Mouse (Mus musculus): Measurements from ENCODE around the gene Ube2g1. TPM values are rescaled to one million over a fixed set of nuclear protein-coding genes. Genes with fewer than 3 reads are reported as not detected.
A peak's percentile ranks its signal among the peaks of the same experiment; 100 is the strongest.

Gene Ube2g1
- polyA plus RNA-seq, 1 experiment from 2014 or later: 131 TPM

- no peak overlapping the region for H3K4me2 ChIP-seq (replicated peaks; ENCODE audit: low read depth, low read length)
- no peaks in the 10 kb centered on the region for H3K36me3 ChIP-seq (ENCODE audit: control insufficient read depth, insufficient read depth, low read length)
- no peak overlapping the region for H3K4me3 ChIP-seq (ENCODE audit: low read depth, low read length)
- DNase-seq (ENCODE audit: low spot score) (no peak), ATAC-seq (ENCODE audit: low FRiP score) (no peak)
- WGBS: 84% methylated on average over 6 of the region's 6 CpGs
- H3K27me3 ChIP-seq (ENCODE audit: control insufficient read depth, insufficient read depth, low read length): no peaks in the 10 kb centered on the region
- no peak overlapping the region for H3K9ac ChIP-seq (ENCODE audit: low read depth, low read length)
- no peak overlapping the region for H3K27ac ChIP-seq (ENCODE audit: low read depth, low read length)
- H3K9me3 ChIP-seq (ENCODE audit: control insufficient read depth, low read length): no peaks in the 10 kb centered on the region
- H3K4me1 ChIP-seq (replicated peaks; ENCODE audit: control insufficient read depth, insufficient read depth, low read length): no peaks in the 10 kb centered on the region
These were observed 64.4 kb downstream of the Ube2g1 start for GRCm38 (mm10) chr11:72671294-72671988.

DNA sequence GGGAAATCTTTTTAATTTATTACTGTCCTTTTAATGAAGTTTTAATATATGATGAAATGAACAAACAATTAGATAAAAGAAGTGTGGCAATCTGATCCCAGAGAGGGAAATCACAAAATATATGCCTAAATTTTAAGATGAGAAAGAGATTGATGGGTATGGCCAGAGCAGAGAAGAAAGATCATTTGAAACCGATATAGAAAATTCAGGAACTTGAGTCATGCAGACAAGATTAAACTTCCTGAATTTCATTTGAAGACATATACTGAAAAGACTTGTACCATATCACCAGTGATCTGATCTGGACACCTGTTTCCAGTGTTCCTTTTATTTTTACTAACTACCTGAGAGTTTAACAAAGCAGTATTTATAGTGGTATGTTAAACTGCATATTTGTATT, 65.4 kb downstream of the Ube2g1 start:
- no peaks in the 10 kb centered on the region for H3K27me3 ChIP-seq (ENCODE audit: control insufficient read depth, insufficient read depth, low read length)
- DNase-seq (ENCODE audit: low spot score): no peak
- H3K36me3 ChIP-seq (ENCODE audit: control insufficient read depth, insufficient read depth, low read length): no peaks in the 10 kb centered on the region
- no peaks in the 10 kb centered on the region for H3K9me3 ChIP-seq (ENCODE audit: control insufficient read depth, low read length)
- no peak overlapping the region for H3K27ac ChIP-seq (ENCODE audit: low read depth, low read length)
- no peak overlapping the region for H3K4me2 ChIP-seq (replicated peaks; ENCODE audit: low read depth, low read length)
- H3K9ac ChIP-seq (ENCODE audit: low read depth, low read length): no peak overlapping the region
- WGBS: 89% methylated on average over 1 of the region's 1 CpGs
- H3K4me3 ChIP-seq (ENCODE audit: low read depth, low read length): no peak overlapping the region
- ATAC-seq (ENCODE audit: low FRiP score): no peak
- no peaks in the 10 kb centered on the region for H3K4me1 ChIP-seq (replicated peaks; ENCODE audit: control insufficient read depth, insufficient read depth, low read length)

GRCm38 (mm10) chr11:72675280-72675679, 68.2 kb downstream of the Ube2g1 start:
- ATAC-seq (ENCODE audit: low FRiP score): no peak
- Histone ChIP-seq H3K36me3 (ENCODE audit: control insufficient read depth, insufficient read depth, low read length) (no peaks in the 10 kb centered on the region), H3K4me1 (replicated peaks; ENCODE audit: control insufficient read depth, insufficient read depth, low read length) (no peaks in the 10 kb centered on the region), H3K4me2 (replicated peaks; ENCODE audit: low read depth, low read length) (no peak overlapping the region), H3K9ac (ENCODE audit: low read depth, low read length) (no peak overlapping the region), H3K27me3 (ENCODE audit: control insufficient read depth, insufficient read depth, low read length) (no peaks in the 10 kb centered on the region), H3K9me3 (ENCODE audit: control insufficient read depth, low read length) (no peaks in the 10 kb centered on the region), H3K4me3 (ENCODE audit: low read depth, low read length) (no peak overlapping the region), H3K27ac (ENCODE audit: low read depth, low read length) (no peak overlapping the region)
- 77% methylated on average over 2 of the region's 2 CpGs for WGBS
- DNase-seq (ENCODE audit: low spot score): no peak

GRCm38 (mm10) chr11:72680726-72681125, 73.6 kb downstream of the Ube2g1 start:
- H3K9ac ChIP-seq (ENCODE audit: low read depth, low read length): no peak overlapping the region
- H3K4me3 ChIP-seq (ENCODE audit: low read depth, low read length): no peak overlapping the region
- DNase-seq (ENCODE audit: low spot score) (no peak), ATAC-seq (ENCODE audit: low FRiP score) (no peak)
- H3K27me3 ChIP-seq (ENCODE audit: control insufficient read depth, insufficient read depth, low read length): no peaks in the 10 kb centered on the region
- no peak overlapping the region for H3K27ac ChIP-seq (ENCODE audit: low read depth, low read length)
- no peaks in the 10 kb centered on the region for H3K36me3 ChIP-seq (ENCODE audit: control insufficient read depth, insufficient read depth, low read length)
- H3K9me3 ChIP-seq (ENCODE audit: control insufficient read depth, low read length): no peaks in the 10 kb centered on the region
- H3K4me2 ChIP-seq (replicated peaks; ENCODE audit: low read depth, low read length): no peak overlapping the region
- H3K4me1 ChIP-seq (replicated peaks; ENCODE audit: control insufficient read depth, insufficient read depth, low read length): no peaks in the 10 kb centered on the region

GRCm38 (mm10) chr11:72683402-72683801, 76.3 kb downstream of the Ube2g1 start:
- no peak for ATAC-seq (ENCODE audit: low FRiP score)
- Histone ChIP-seq H3K36me3 (ENCODE audit: control insufficient read depth, insufficient read depth, low read length) (no peaks in the 10 kb centered on the region), H3K4me3 (ENCODE audit: low read depth, low read length) (no peak overlapping the region), H3K27me3 (ENCODE audit: control insufficient read depth, insufficient read depth, low read length) (no peaks in the 10 kb centered on the region), H3K4me2 (replicated peaks; ENCODE audit: low read depth, low read length) (no peak overlapping the region), H3K4me1 (replicated peaks; ENCODE audit: control insufficient read depth, insufficient read depth, low read length) (no peaks in the 10 kb centered on the region), H3K9ac (ENCODE audit: low read depth, low read length) (no peak overlapping the region), H3K27ac (ENCODE audit: low read depth, low read length) (no peak overlapping the region), H3K9me3 (ENCODE audit: control insufficient read depth, low read length) (no peaks in the 10 kb centered on the region)
- 100% methylated on average over 2 of the region's 2 CpGs for WGBS
- no peak for DNase-seq (ENCODE audit: low spot score)

DNA sequence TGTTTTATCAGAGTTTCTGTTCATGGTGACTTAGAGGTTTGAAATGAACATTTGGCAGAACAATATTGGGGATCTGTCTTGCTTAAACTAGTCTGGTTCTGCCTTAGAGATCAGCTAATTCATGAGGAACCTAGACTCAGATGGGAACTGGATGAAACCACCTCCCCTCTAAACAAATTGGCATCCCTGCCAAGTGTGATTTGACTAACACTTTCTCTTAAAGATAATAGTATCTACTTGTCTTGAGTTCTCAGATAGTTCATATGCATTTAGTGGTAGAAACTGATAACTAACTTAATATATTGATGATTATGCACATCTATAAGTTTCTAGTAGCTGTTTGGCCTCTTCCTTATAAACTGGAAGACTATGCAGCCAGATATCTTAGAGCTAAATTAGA, 79.6 kb downstream of the Ube2g1 start:
- no peaks in the 10 kb centered on the region for H3K27me3 ChIP-seq (ENCODE audit: control insufficient read depth, insufficient read depth, low read length)
- ATAC-seq (ENCODE audit: low FRiP score) (no peak), DNase-seq (ENCODE audit: low spot score) (no peak)
- no peaks in the 10 kb centered on the region for H3K36me3 ChIP-seq (ENCODE audit: control insufficient read depth, insufficient read depth, low read length)
- H3K4me2 ChIP-seq (replicated peaks; ENCODE audit: low read depth, low read length): no peak overlapping the region
- 0 out of 2 replicates have a peak, but pooled peaks cover 2% of the 10 kb centered on the region for H3K4me1 ChIP-seq (replicated peaks; ENCODE audit: control insufficient read depth, insufficient read depth, low read length)
- no peak overlapping the region for H3K4me3 ChIP-seq (ENCODE audit: low read depth, low read length)
- no peaks in the 10 kb centered on the region for H3K9me3 ChIP-seq (ENCODE audit: control insufficient read depth, low read length)
- no peak overlapping the region for H3K27ac ChIP-seq (ENCODE audit: low read depth, low read length)
- no peak overlapping the region for H3K9ac ChIP-seq (ENCODE audit: low read depth, low read length)

DNA sequence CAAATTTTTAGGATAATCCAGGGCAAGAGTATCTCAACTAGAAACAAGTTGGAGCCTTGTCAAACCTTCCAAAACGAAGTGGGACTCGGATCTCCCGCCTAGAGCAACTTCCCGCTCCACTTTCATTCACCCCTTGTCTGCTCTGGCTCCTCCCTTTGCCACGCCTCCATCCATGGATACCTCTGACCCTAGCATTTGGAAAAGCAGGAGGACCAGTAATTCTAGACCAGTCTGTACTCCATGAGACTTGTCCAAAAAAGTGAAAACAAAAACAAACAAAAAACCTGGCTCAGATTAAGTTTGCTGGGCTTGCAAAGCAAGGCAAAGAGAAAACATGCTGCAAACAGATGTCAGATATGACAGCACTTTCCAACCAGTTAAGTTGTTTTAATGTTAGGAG, 81.2 kb downstream of the Ube2g1 start:
- no peak overlapping the region for H3K4me2 ChIP-seq (replicated peaks; ENCODE audit: low read depth, low read length)
- WGBS: 6% methylated on average over 5 of the region's 5 CpGs
- H3K27me3 ChIP-seq (ENCODE audit: control insufficient read depth, insufficient read depth, low read length): no peaks in the 10 kb centered on the region
- no peak overlapping the region for H3K27ac ChIP-seq (ENCODE audit: low read depth, low read length)
- no peak overlapping the region for H3K4me3 ChIP-seq (ENCODE audit: low read depth, low read length)
- H3K36me3 ChIP-seq (ENCODE audit: control insufficient read depth, insufficient read depth, low read length): no peaks in the 10 kb centered on the region
- 0 out of 2 replicates have a peak, but pooled peaks cover 2% of the 10 kb centered on the region for H3K4me1 ChIP-seq (replicated peaks; ENCODE audit: control insufficient read depth, insufficient read depth, low read length)
- no peak overlapping the region for H3K9ac ChIP-seq (ENCODE audit: low read depth, low read length)
- DNase-seq (ENCODE audit: low spot score): peak; percentile 7
- no peaks in the 10 kb centered on the region for H3K9me3 ChIP-seq (ENCODE audit: control insufficient read depth, low read length)
- ATAC-seq (ENCODE audit: low FRiP score): no peak

GRCm38 (mm10) chr11:72689115-72689514, 82.0 kb downstream of the Ube2g1 start:
- no peak for ATAC-seq (ENCODE audit: low FRiP score)
- no peaks in the 10 kb centered on the region for H3K9me3 ChIP-seq (ENCODE audit: control insufficient read depth, low read length)
- H3K4me1 ChIP-seq (replicated peaks; ENCODE audit: control insufficient read depth, insufficient read depth, low read length): 0 out of 2 replicates have a peak, but pooled peaks cover 2% of the 10 kb centered on the region
- H3K4me3 ChIP-seq (ENCODE audit: low read depth, low read length): peak overlapping the region; percentile 64
- WGBS: 77% methylated on average over 3 of the region's 3 CpGs
- H3K27me3 ChIP-seq (ENCODE audit: control insufficient read depth, insufficient read depth, low read length): no peaks in the 10 kb centered on the region
- H3K4me2 ChIP-seq (replicated peaks; ENCODE audit: low read depth, low read length): peak overlapping the region; percentile 48; the same call in 1 of the 2 replicates
- no peak overlapping the region for H3K27ac ChIP-seq (ENCODE audit: low read depth, low read length)
- no peaks in the 10 kb centered on the region for H3K36me3 ChIP-seq (ENCODE audit: control insufficient read depth, insufficient read depth, low read length)
- peak overlapping the region; percentile 49; the same call in 1 of the 2 replicates for H3K9ac ChIP-seq (ENCODE audit: low read depth, low read length)
- no peak for DNase-seq (ENCODE audit: low spot score)
